Mouse (Mus musculus) left cerebral cortex, postnatal 25 days (tissue): ENCODE measurements around the gene Szt2. TPM values are rescaled to one million over a fixed set of nuclear protein-coding genes. Genes with fewer than 3 reads are reported as not detected.

Experiments used
- DNase-seq, 2 experiments: peaks; one replicate each; pipeline ENCODE4 v3.0.0; 2022; ENCODE audit warnings: low spot score in 2 of 2, mixed read lengths in 1 of 2
- intact Hi-C: fragments of 180-260 bp; cut with DNase I; formaldehyde crosslinking; loops from one replicate; pipeline ENCODE4 v1.15.1; 2025
- total RNA-seq, 2 experiments: library from RNA; stranded (reverse); gene quantifications; 2 replicates each; pipeline ENCODE4 v1.2.3; 2021

The Szt2 gene
- 10 to 100 TPM; 30.6 to 43.8 TPM for total RNA-seq

GRCm38 (mm10) chr4:118409142-118409900 lies at the start of gene Szt2, which contains the start of gene Med8:
Szt2 (minus strand) TSS chr4:118409273.
Med8 (plus strand) TSS chr4:118409337.
- peak; percentile 91 to 95 for DNase-seq
- intact Hi-C loops = no loop called here

- DNase-seq = peak in 1 of 2 experiments; percentile 74
- intact Hi-C loops = loop anchor here (5.0 kb wide), 1 partner anchor 85 kb away; the partner anchor contains the start of gene Tmem125
Measured at GRCm38 (mm10) chr4:118457345-118457975, 48.4 kb upstream of the Szt2 start, which contains the start of gene Mpl. Mpl (minus strand) TSS chr4:118457513.

GRCm38 (mm10) chr4:118446415-118447153 lies 37.5 kb upstream of the Szt2 start:
- intact Hi-C loops = no loop called here
- DNase-seq = no peak

GRCm38 (mm10) chr4:118445781-118446414 lies 36.8 kb upstream of the Szt2 start:
- intact Hi-C loops = no loop called here
- DNase-seq = peak in 1 of 2 experiments; percentile 47

- peak in 1 of 2 experiments; percentile 69 for DNase-seq
Measured at GRCm38 (mm10) chr4:118445088-118445487, 36.0 kb upstream of the Szt2 start.

GRCm38 (mm10) chr4:118437829-118438253 lies 28.8 kb upstream of the Szt2 start:
- DNase-seq = no peak
- intact Hi-C loops = no loop called here

More at GRCm38 (mm10) chr4:118445088-118445487, 36.0 kb upstream of the Szt2 start:
- intact Hi-C loops = no loop called here

- intact Hi-C loops = no loop called here
- DNase-seq = peak; percentile 88 to 95
Measured at GRCm38 (mm10) chr4:118436820-118437603, 27.9 kb upstream of the Szt2 start, which contains the start of gene Cdc20. Cdc20 (minus strand) TSS chr4:118437352.

GRCm38 (mm10) chr4:118432332-118432731 lies 23.3 kb upstream of the Szt2 start:
- DNase-seq = no peak
- intact Hi-C loops = no loop called here

- intact Hi-C loops = no loop called here
- no peak for DNase-seq
Measured at GRCm38 (mm10) chr4:118429215-118429895, 20.3 kb upstream of the Szt2 start.

GRCm38 (mm10) chr4:118428531-118429214 lies 19.6 kb upstream of the Szt2 start:
- intact Hi-C loops = no loop called here
- DNase-seq = no peak

- peak; percentile 67 to 69 for DNase-seq
- intact Hi-C loops = no loop called here
Measured at GRCm38 (mm10) chr4:118427768-118428451, 18.8 kb upstream of the Szt2 start, which contains the start of gene Elovl1. Elovl1 (plus strand) TSS chr4:118428093.

GRCm38 (mm10) chr4:118427415-118427767 lies 18.3 kb upstream of the Szt2 start:
- DNase-seq = no peak
- intact Hi-C loops = no loop called here

GRCm38 (mm10) chr4:118425374-118425773 lies 16.3 kb upstream of the Szt2 start:
- DNase-seq = no peak
- intact Hi-C loops = no loop called here

GRCm38 (mm10) chr4:118424541-118425160 lies 15.6 kb upstream of the Szt2 start:
- intact Hi-C loops = no loop called here
- no peak for DNase-seq

GRCm38 (mm10) chr4:118421384-118421783 lies 12.3 kb upstream of the Szt2 start:
- intact Hi-C loops = no loop called here

GRCm38 (mm10) chr4:118417112-118417797 lies 8.2 kb upstream of the Szt2 start:
- intact Hi-C loops = loop anchor here (2.0 kb wide), 1 partner anchor 150 kb away; no protein-coding TSS in a partner anchor
- DNase-seq = no peak

More at GRCm38 (mm10) chr4:118421384-118421783, 12.3 kb upstream of the Szt2 start:
- no peak for DNase-seq
